Mouse (Mus musculus): ENCODE measurements around the gene Colec11.
A peak's percentile ranks its signal among the peaks of the same experiment; 100 is the strongest.

- peak; percentile 72; the same call in 1 of the 2 replicates for TF ChIP-seq CTCF (IDR thresholded peaks at IDR 0.05; ENCODE audit: extremely low read depth, insufficient read depth, insufficient read length, insufficient replicate concordance)
- TF ChIP-seq POLR2A (IDR thresholded peaks at IDR 0.05; ENCODE audit: low read depth, low read length): no peak
Observed at GRCm38 (mm10) chr12:28589090-28589868, 33.9 kb downstream of the Colec11 start.

Measured in spleen, adult 2 months (tissue).